Mouse (Mus musculus) intestine, embryonic 14.5 days (tissue): ENCODE results near the gene Inpp5f. TPM values are rescaled to one million over a fixed set of nuclear protein-coding genes. Genes with fewer than 3 reads are reported as not detected.

Source experiments
- ATAC-seq: fragments of 200-750 bp; cut with Nextera tagmentation; replicated peaks from 2 replicates; pipeline ENCODE4 v1.8.0; 2017; ENCODE audit warnings: low read depth, moderate number of reproducible peaks, moderate TSS enrichment, moderate library complexity; ENCODE audit not compliant: low FRiP score, low TSS enrichment
- DNase-seq: peaks from one replicate; pipeline ENCODE4 v3.0.0-alpha.2; 2018; ENCODE audit warnings: low spot score
- H3K27ac ChIP-seq: fragments of 300-500 bp; sonication (generic); 2 replicates; pipeline ENCODE4 v1.5.1; 2014; ENCODE audit warnings: low read depth, mild to moderate bottlenecking, control low read depth
- H3K27me3 ChIP-seq: fragments of 300-500 bp; sonication (generic); replicated peaks from 2 replicates; pipeline ENCODE4 v1.6.1; 2014; ENCODE audit warnings: low read length, control low read depth; ENCODE audit not compliant: control insufficient read depth, insufficient read depth
- H3K36me3 ChIP-seq: fragments of 300-500 bp; sonication (generic); 2 replicates; pipeline ENCODE4 v1.6.1; 2014; ENCODE audit warnings: low read length, control low read depth; ENCODE audit not compliant: control insufficient read depth, insufficient read depth
- H3K4me1 ChIP-seq: fragments of 300-500 bp; sonication (generic); replicated peaks from 2 replicates; pipeline ENCODE4 v1.6.1; 2014; ENCODE audit warnings: low read length, control low read depth, mixed read lengths; ENCODE audit not compliant: control insufficient read depth, insufficient read depth
- H3K4me2 ChIP-seq: fragments of 300-500 bp; sonication (generic); 2 replicates; pipeline ENCODE4 v1.6.1; 2014; ENCODE audit warnings: low read length
- H3K4me3 ChIP-seq: fragments of 300-500 bp; sonication (generic); 2 replicates; pipeline ENCODE4 v1.5.1; 2014; ENCODE audit warnings: low read depth, low read length, control low read depth, mixed read lengths
- H3K9ac ChIP-seq: fragments of 300-500 bp; sonication (generic); 2 replicates; pipeline ENCODE4 v1.6.1; 2014; ENCODE audit warnings: mild to moderate bottlenecking, low read length
- H3K9me3 ChIP-seq: fragments of 300-500 bp; sonication (generic); 2 replicates; pipeline ENCODE4 v1.6.1; 2016; ENCODE audit warnings: low read length, control low read depth; ENCODE audit not compliant: control insufficient read depth
- WGBS: fragments of 180-500 bp; shearing (Covaris S2); extraction: QIAGEN DNeasy Blood & Tissue Kit; methylation state at CpG from one replicate; pipeline ENCODE4 v1.1.7; 2014; 5-methylcytosine and 5-hydroxymethylcytosine counted together
- polyA plus RNA-seq: library from polyadenylated mRNA; unstranded; fragments of >200 nt; fragmentation: Nextera tagmentation; extraction: Ambion mirVana; gene quantifications from 2 replicates; pipeline ENCODE4 v1.2.1, GENCODE M21; 2014

Gene Inpp5f
- polyA plus RNA-seq, 1 experiment from 2014 or later: 33.7 TPM

DNA sequence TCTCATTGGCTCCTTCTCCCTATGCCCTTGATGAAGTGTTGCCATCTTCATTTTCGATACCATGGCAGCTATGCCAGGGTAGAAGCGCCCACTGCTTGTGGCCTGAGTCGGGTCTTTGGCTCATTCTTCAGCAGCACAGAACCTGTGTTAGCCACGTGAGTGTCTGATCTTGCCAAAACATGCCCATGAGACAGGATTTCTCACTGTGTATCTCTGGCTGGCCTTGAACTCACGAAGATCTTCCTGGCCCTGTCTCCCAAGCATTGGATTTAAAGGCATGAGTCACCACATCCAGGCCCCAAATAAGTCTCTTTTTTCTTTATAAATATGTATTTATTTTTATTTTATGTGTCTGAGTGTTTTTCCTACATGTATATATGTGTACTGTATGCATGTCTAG is 35.9 kb upstream of the Inpp5f start:
- Histone ChIP-seq H3K4me3 (no peak overlapping the region), H3K9ac (no peak overlapping the region), H3K27me3 (no peaks in the 10 kb centered on the region), H3K9me3 (no peaks in the 10 kb centered on the region), H3K4me1 (no peaks in the 10 kb centered on the region), H3K27ac (no peak overlapping the region), H3K4me2 (no peak overlapping the region), H3K36me3 (no peaks in the 10 kb centered on the region)
- ATAC-seq (no peak), DNase-seq (no peak)
- WGBS: 95% methylated on average over 5 of the region's 5 CpGs

DNA sequence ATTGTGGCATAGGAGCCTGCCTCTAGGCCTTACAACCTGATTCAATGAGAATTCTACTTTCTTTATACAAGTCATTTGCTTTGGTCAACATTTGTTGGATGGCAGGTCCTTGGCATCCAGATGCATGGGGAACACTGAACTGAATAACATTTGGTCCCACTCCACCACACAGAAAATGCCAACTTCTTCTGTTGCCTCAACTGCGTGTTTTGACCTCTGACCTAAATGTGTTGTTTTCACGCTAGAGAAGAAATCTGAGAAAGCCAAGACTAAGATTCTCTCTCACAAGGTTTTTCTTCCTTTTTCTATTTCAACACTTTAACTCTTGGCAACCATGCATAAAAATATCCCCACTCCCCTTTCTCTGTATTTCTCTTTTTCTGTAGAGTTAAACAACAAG is 35.3 kb upstream of the Inpp5f start:
- 70% methylated on average over 2 of the region's 2 CpGs for WGBS

DNA sequence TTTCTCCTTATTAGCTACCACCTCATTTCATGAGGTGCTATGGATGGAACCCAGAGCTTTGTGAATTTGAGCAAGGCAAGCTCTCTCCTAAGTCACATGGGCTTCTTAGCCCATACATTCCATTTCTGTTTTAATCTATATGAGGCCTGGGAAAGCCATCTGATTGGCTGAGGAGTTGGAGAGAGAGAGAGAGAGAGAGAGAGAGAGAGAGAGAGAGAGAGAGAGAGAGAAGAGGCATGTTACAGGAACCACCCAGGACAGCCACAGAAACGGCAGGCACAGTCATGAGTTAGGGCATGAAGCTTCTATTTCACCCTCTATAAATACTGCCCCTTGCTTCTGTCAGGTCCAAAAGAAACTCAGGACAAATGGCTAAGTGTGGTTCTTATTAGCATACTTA is 33.5 kb upstream of the Inpp5f start:
- no peaks in the 10 kb centered on the region; the same call in 1 of the 2 replicates for H3K4me1 ChIP-seq
- H3K4me3 ChIP-seq: no peak overlapping the region
- WGBS: 32% methylated on average over 1 of the region's 1 CpGs
- no peak for ATAC-seq
- H3K36me3 ChIP-seq: no peaks in the 10 kb centered on the region
- H3K9me3 ChIP-seq: no peaks in the 10 kb centered on the region
- H3K27ac ChIP-seq: no peak overlapping the region
- H3K27me3 ChIP-seq: no peaks in the 10 kb centered on the region
- no peak overlapping the region for H3K4me2 ChIP-seq
- no peak overlapping the region for H3K9ac ChIP-seq
- DNase-seq: no peak

More for the DNA sequence above, 35.3 kb upstream of the Inpp5f start:
- no peaks in the 10 kb centered on the region for H3K36me3 ChIP-seq
- H3K27me3 ChIP-seq: no peaks in the 10 kb centered on the region
- H3K9ac ChIP-seq: no peak overlapping the region
- H3K4me2 ChIP-seq: no peak overlapping the region
- ATAC-seq (no peak), DNase-seq (no peak)
- H3K27ac ChIP-seq: no peak overlapping the region
- no peak overlapping the region for H3K4me3 ChIP-seq
- H3K4me1 ChIP-seq: no peaks in the 10 kb centered on the region
- no peaks in the 10 kb centered on the region for H3K9me3 ChIP-seq

DNA sequence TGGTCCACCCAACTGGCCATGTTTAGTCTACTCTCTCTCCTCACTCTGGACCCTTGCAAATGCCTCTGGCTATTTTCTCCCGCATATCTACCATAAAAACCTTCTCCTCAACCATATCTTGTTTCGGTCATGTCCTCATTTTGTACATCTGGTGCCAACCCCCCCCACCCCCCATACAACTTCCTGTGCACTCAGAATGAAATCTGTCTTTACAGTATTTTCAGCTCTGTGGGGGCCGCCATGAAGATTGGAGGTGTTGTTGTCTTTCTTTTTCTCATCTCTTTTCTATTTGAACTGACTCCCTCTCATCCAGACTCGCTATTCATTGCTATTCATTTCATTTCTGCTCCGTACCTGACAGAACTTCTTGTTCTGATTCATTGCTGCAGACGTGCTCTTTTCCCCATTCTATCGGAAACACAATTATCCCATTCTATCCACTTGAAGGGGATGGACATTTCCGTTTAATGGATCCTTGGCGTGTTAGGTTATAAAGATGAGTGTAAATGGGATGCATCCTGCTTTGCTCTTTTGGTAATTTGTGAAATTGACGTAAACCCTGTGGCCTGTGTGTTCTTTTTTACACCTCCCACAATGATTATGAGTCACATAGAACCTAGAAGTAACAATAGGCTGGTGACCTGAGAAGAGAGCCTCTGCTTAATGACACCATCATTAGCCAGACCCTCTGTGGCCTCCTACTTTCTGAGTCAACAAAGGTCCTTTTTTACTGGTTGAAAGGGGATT is 32.8 kb upstream of the Inpp5f start:
- H3K4me3 ChIP-seq: no peak overlapping the region
- H3K9me3 ChIP-seq: no peaks in the 10 kb centered on the region
- H3K36me3 ChIP-seq: no peaks in the 10 kb centered on the region
- DNase-seq (no peak), ATAC-seq (no peak)
- 80% methylated on average over 10 of the region's 10 CpGs for WGBS
- H3K9ac ChIP-seq: no peak overlapping the region
- no peak overlapping the region for H3K27ac ChIP-seq
- no peak overlapping the region for H3K4me2 ChIP-seq
- no peaks in the 10 kb centered on the region for H3K27me3 ChIP-seq
- no peaks in the 10 kb centered on the region; the same call in 1 of the 2 replicates for H3K4me1 ChIP-seq

DNA sequence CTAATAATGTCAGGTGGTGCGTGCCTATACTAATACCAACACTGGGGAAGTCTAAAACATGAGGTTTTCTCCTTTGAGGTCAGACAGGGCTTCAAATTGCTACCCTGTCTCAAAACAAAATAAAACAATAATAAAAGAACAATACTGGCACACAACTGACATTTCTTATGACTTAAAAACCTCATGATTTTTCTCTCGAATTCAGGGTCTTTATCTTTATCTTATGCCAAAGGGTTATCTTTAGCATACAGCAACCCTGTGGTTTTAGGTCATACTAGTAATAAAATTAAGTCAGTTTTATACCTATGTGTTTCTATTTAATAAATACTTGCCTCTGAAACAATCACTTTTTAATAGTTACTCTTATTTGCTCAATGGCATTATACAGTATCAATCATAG is 31.7 kb upstream of the Inpp5f start:
- WGBS: 79% methylated on average over 2 of the region's 2 CpGs
- H3K4me3 ChIP-seq: no peak overlapping the region
- H3K36me3 ChIP-seq: no peaks in the 10 kb centered on the region
- ATAC-seq (no peak), DNase-seq (no peak)
- no peaks in the 10 kb centered on the region for H3K27me3 ChIP-seq
- H3K9me3 ChIP-seq: no peaks in the 10 kb centered on the region
- no peak overlapping the region for H3K4me2 ChIP-seq
- H3K9ac ChIP-seq: no peak overlapping the region
- no peak overlapping the region for H3K27ac ChIP-seq
- H3K4me1 ChIP-seq: no peaks in the 10 kb centered on the region; the same call in 1 of the 2 replicates

DNA sequence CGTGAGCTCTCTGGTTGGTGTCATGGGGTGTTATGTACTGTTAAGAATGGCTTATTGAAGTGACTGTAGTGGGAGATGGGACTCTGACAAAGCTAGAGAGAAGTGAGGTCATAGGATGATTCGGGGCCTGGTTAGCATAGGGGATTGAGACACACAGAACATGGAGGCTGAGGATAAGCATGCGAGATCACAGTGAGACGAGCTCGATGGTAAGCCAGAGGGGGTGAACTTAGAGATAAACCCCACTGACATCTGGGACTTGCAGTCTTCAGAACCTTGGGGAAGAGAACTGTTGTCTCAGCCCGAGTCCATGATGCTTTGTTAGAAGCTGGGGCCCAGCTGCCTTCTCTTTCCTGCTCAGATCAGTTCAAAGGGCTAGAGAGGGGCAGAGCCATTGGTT is 30.8 kb upstream of the Inpp5f start:
- no peaks in the 10 kb centered on the region for H3K36me3 ChIP-seq
- no peak overlapping the region for H3K4me3 ChIP-seq
- no peaks in the 10 kb centered on the region; the same call in 1 of the 2 replicates for H3K4me1 ChIP-seq
- no peak for DNase-seq
- no peaks in the 10 kb centered on the region for H3K27me3 ChIP-seq
- ATAC-seq: no peak
- H3K27ac ChIP-seq: no peak overlapping the region
- 87% methylated on average over 6 of the region's 6 CpGs for WGBS
- H3K4me2 ChIP-seq: no peak overlapping the region
- no peaks in the 10 kb centered on the region for H3K9me3 ChIP-seq
- no peak overlapping the region for H3K9ac ChIP-seq

DNA sequence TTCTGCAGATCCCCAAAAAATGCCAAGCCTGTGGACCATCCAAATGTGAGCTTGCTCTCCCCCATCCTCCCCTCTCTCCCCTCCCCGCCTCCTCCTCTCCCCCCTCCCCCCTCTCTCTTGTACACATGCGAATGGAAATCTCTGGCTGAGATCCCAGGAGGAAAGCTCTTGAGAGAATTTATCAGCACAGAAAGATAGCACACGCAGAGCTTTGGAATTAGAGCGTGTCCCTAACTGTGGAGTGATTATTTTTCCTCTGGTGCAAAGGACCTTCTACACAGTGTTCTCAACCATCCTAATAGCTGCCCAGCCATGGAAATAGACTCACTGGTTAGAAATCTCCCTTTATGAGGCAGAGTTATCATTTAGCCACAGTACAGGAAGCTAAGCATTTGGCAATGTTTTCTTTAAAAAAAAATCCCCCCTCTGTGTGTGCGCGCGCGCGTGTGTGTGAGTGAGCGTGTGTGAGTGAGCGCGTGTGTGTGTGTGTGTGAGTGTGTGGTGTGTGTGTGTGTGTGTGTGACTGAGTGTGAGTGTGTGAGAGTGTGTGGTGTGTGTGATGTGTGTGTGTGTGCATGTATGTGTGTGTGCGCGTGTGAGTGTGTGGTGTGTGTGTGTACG is 29.2 kb upstream of the Inpp5f start:
- peak overlapping the region; percentile 2; the same call in 1 of the 2 replicates for H3K27ac ChIP-seq
- no peaks in the 10 kb centered on the region for H3K9me3 ChIP-seq
- DNase-seq (no peak), ATAC-seq (no peak)
- H3K4me1 ChIP-seq: no peaks in the 10 kb centered on the region; the same call in 1 of the 2 replicates
- H3K27me3 ChIP-seq: no peaks in the 10 kb centered on the region
- no peak overlapping the region for H3K4me3 ChIP-seq
- no peaks in the 10 kb centered on the region for H3K36me3 ChIP-seq
- no peak overlapping the region for H3K4me2 ChIP-seq
- no peak overlapping the region for H3K9ac ChIP-seq
- 69% methylated on average over 15 of the region's 15 CpGs for WGBS

DNA sequence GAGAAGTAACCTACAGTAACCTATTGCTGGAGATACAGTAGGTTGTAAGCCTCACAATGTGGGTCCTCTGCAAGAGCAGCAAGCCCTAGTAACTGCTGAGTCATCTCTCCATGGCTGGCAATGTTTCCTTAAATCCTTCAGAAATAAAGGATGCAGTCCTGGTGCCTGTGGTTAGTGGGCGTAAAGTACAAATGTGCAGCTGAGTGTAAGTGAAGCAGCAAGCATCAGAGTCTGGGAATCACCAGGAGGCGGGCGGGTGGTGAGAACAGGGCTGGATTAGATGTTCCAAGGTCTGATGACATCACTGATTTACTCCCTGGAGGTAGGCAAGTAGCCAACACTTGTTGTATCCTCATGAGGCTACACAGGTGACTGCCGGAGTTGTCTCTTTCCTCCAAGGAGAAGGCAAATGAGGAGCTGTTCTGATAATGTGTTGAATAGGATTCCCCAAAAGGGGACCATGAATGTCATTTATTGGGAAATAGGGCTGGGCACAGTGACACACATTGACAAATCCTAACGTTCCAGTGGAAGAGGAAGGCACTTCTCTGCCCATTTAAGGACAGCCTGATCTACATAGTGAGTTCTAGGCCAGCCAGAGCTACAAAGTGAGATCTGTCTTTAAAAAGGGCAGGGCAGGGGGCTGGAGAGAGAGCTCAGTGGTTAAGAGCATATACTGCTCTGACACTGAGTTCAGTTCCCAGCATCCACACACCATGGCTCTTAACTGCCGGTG is 27.7 kb upstream of the Inpp5f start:
- no peak overlapping the region for H3K9ac ChIP-seq
- no peak overlapping the region for H3K27ac ChIP-seq
- H3K4me1 ChIP-seq: no peaks in the 10 kb centered on the region; the same call in 1 of the 2 replicates
- no peak for DNase-seq
- ATAC-seq: no peak
- no peaks in the 10 kb centered on the region for H3K27me3 ChIP-seq
- no peaks in the 10 kb centered on the region for H3K9me3 ChIP-seq
- no peak overlapping the region for H3K4me2 ChIP-seq
- no peak overlapping the region for H3K4me3 ChIP-seq
- H3K36me3 ChIP-seq: no peaks in the 10 kb centered on the region
- WGBS: 69% methylated on average over 6 of the region's 6 CpGs
